Mouse (Mus musculus) hindbrain, embryonic 10.5 days (tissue): ENCODE results near the gene Sfxn5. TPM values are rescaled to one million over a fixed set of nuclear protein-coding genes. Genes with fewer than 3 reads are reported as not detected.

ENCODE experiments used
- DNase-seq: peaks from one replicate; pipeline ENCODE4 v3.0.0-alpha.2; 2017; ENCODE audit warnings: low spot score
- H3K27ac ChIP-seq: fragments of 300-500 bp; sonication (generic); 2 replicates; pipeline ENCODE4 v1.5.1; 2016; ENCODE audit warnings: mild to moderate bottlenecking, moderate library complexity
- H3K27me3 ChIP-seq: fragments of 300-500 bp; sonication (generic); 2 replicates; pipeline ENCODE4 v1.6.1; 2016; ENCODE audit warnings: mild to moderate bottlenecking; ENCODE audit not compliant: poor library complexity, insufficient read depth, severe bottlenecking
- H3K36me3 ChIP-seq: fragments of 300-500 bp; sonication (generic); 2 replicates; pipeline ENCODE4 v1.6.1; 2016; ENCODE audit warnings: mild to moderate bottlenecking, moderate library complexity
- H3K4me1 ChIP-seq: fragments of 300-500 bp; sonication (generic); replicated peaks from 2 replicates; pipeline ENCODE4 v1.6.1; 2016; ENCODE audit warnings: mild to moderate bottlenecking
- H3K4me3 ChIP-seq: fragments of 300-500 bp; sonication (generic); 2 replicates; pipeline ENCODE4 v1.5.1; 2016; ENCODE audit warnings: mild to moderate bottlenecking, moderate library complexity
- H3K9me3 ChIP-seq: fragments of 300-500 bp; sonication (generic); 2 replicates; pipeline ENCODE4 v1.6.1; 2016; ENCODE audit warnings: mild to moderate bottlenecking, moderate library complexity
- WGBS: fragments of 180-500 bp; shearing (Covaris S2); methylation state at CpG from one replicate; pipeline ENCODE4 v1.1.7; 2016; 5-methylcytosine and 5-hydroxymethylcytosine counted together
- polyA plus RNA-seq: library from polyadenylated mRNA; unstranded; fragments of >200 nt; fragmentation: Nextera tagmentation; extraction: Ambion mirVana; gene quantifications from 2 replicates; pipeline ENCODE4 v1.2.1, GENCODE M21; 2016

Gene Sfxn5
- polyA plus RNA-seq, 1 experiment from 2014 or later, result 8.0 TPM

- no peak for DNase-seq
- 86% methylated on average over 17 of the region's 17 CpGs for WGBS
Measured at GRCm38 (mm10) chr6:85252251-85253058, 80.8 kb downstream of the Sfxn5 start.

GRCm38 (mm10) chr6:85250811-85251241 lies 82.4 kb downstream of the Sfxn5 start:
- no peak for DNase-seq
- Histone ChIP-seq H3K9me3 (no peaks in the 10 kb centered on the region), H3K4me1 (peaks cover 12% of the 10 kb centered on the region), H3K36me3 (no peaks in the 10 kb centered on the region), H3K27ac (no peak overlapping the region), H3K4me3 (no peak overlapping the region), H3K27me3 (no peaks in the 10 kb centered on the region)
- 30% methylated on average over 6 of the region's 6 CpGs for WGBS

More at GRCm38 (mm10) chr6:85252251-85253058, 80.8 kb downstream of the Sfxn5 start:
- H3K9me3 ChIP-seq, result no peaks in the 10 kb centered on the region
- H3K27me3 ChIP-seq, result no peaks in the 10 kb centered on the region
- H3K4me1 ChIP-seq, result peaks cover 12% of the 10 kb centered on the region
- H3K4me3 ChIP-seq, result no peak overlapping the region
- no peak overlapping the region for H3K27ac ChIP-seq
- no peaks in the 10 kb centered on the region for H3K36me3 ChIP-seq

GRCm38 (mm10) chr6:85249821-85250220 lies 83.4 kb downstream of the Sfxn5 start:
- no peaks in the 10 kb centered on the region for H3K27me3 ChIP-seq
- peaks cover 12% of the 10 kb centered on the region for H3K4me1 ChIP-seq
- H3K27ac ChIP-seq, result no peak overlapping the region
- no peak for DNase-seq
- no peak overlapping the region for H3K4me3 ChIP-seq
- peaks cover 5% of the 10 kb centered on the region; the same call in 1 of the 2 replicates for H3K36me3 ChIP-seq
- no peaks in the 10 kb centered on the region for H3K9me3 ChIP-seq
- 85% methylated on average over 9 of the region's 9 CpGs for WGBS

- peaks cover 28% of the 10 kb centered on the region for H3K4me1 ChIP-seq
- 9% methylated on average over 4 of the region's 4 CpGs for WGBS
- peak; percentile 83 for DNase-seq
- H3K36me3 ChIP-seq, result no peaks in the 10 kb centered on the region
- no peak overlapping the region for H3K27ac ChIP-seq
- H3K9me3 ChIP-seq, result no peaks in the 10 kb centered on the region
- H3K4me3 ChIP-seq, result no peak overlapping the region
- peaks cover 15% of the 10 kb centered on the region for H3K27me3 ChIP-seq
Measured at GRCm38 (mm10) chr6:85239044-85239489, 94.2 kb downstream of the Sfxn5 start.

GRCm38 (mm10) chr6:85237595-85238337 lies 95.5 kb downstream of the Sfxn5 start:
- H3K4me3 ChIP-seq, result no peak overlapping the region
- no peaks in the 10 kb centered on the region for H3K36me3 ChIP-seq
- peaks cover 26% of the 10 kb centered on the region for H3K27me3 ChIP-seq
- WGBS, result 62% methylated on average over 10 of the region's 10 CpGs
- DNase-seq, result no peak
- H3K9me3 ChIP-seq, result no peaks in the 10 kb centered on the region
- peaks cover 34% of the 10 kb centered on the region for H3K4me1 ChIP-seq
- H3K27ac ChIP-seq, result no peak overlapping the region

- Histone ChIP-seq H3K4me1 (peaks cover 42% of the 10 kb centered on the region), H3K4me3 (no peak overlapping the region), H3K27ac (no peak overlapping the region), H3K9me3 (no peaks in the 10 kb centered on the region), H3K27me3 (peaks cover 34% of the 10 kb centered on the region), H3K36me3 (no peaks in the 10 kb centered on the region)
- WGBS, result 43% methylated on average over 5 of the region's 5 CpGs
- peak; percentile 43 for DNase-seq
Measured at GRCm38 (mm10) chr6:85237001-85237400, 96.2 kb downstream of the Sfxn5 start.

GRCm38 (mm10) chr6:85234796-85235195 lies 98.4 kb downstream of the Sfxn5 start:
- H3K9me3 ChIP-seq, result no peaks in the 10 kb centered on the region
- DNase-seq, result no peak
- peaks cover 48% of the 10 kb centered on the region for H3K4me1 ChIP-seq
- H3K36me3 ChIP-seq, result no peaks in the 10 kb centered on the region
- H3K4me3 ChIP-seq, result no peak overlapping the region
- H3K27ac ChIP-seq, result no peak overlapping the region; the same call in none of the 2 replicates
- H3K27me3 ChIP-seq, result peaks cover 54% of the 10 kb centered on the region
- 31% methylated on average over 5 of the region's 5 CpGs for WGBS

GRCm38 (mm10) chr6:85232836-85233623 lies 100.2 kb downstream of the Sfxn5 start:
- Histone ChIP-seq H3K4me3 (no peak overlapping the region), H3K4me1 (peaks cover 42% of the 10 kb centered on the region), H3K27me3 (peaks cover 68% of the 10 kb centered on the region), H3K9me3 (no peaks in the 10 kb centered on the region), H3K27ac (peak overlapping the region; percentile 51; the same call in 1 of the 2 replicates), H3K36me3 (no peaks in the 10 kb centered on the region)
- 43% methylated on average over 7 of the region's 7 CpGs for WGBS
- DNase-seq, result no peak

GRCm38 (mm10) chr6:85232045-85232444 lies 101.2 kb downstream of the Sfxn5 start:
- no peaks in the 10 kb centered on the region for H3K36me3 ChIP-seq
- H3K27ac ChIP-seq, result no peak overlapping the region; the same call in 1 of the 2 replicates
- peaks cover 73% of the 10 kb centered on the region for H3K27me3 ChIP-seq
- H3K4me3 ChIP-seq, result no peak overlapping the region
- no peaks in the 10 kb centered on the region for H3K9me3 ChIP-seq
- H3K4me1 ChIP-seq, result peaks cover 42% of the 10 kb centered on the region
- no peak for DNase-seq
- WGBS, result 27% methylated on average over 4 of the region's 4 CpGs

- Histone ChIP-seq H3K4me1 (peaks cover 42% of the 10 kb centered on the region), H3K9me3 (no peaks in the 10 kb centered on the region), H3K4me3 (no peak overlapping the region), H3K27ac (0 out of 2 replicates have a peak overlapping the region, but pooled peaks have one; percentile 24), H3K27me3 (peaks cover 79% of the 10 kb centered on the region), H3K36me3 (no peaks in the 10 kb centered on the region)
- WGBS, result 23% methylated on average over 6 of the region's 6 CpGs
- DNase-seq, result no peak
Measured at GRCm38 (mm10) chr6:85231469-85231868, 101.8 kb downstream of the Sfxn5 start.

- WGBS, result 78% methylated on average over 3 of the region's 3 CpGs
- peaks cover 85% of the 10 kb centered on the region for H3K27me3 ChIP-seq
Measured at GRCm38 (mm10) chr6:85230762-85231161, 102.5 kb downstream of the Sfxn5 start.

GRCm38 (mm10) chr6:85227520-85227919 lies 105.7 kb downstream of the Sfxn5 start:
- H3K4me1 ChIP-seq, result peaks cover 40% of the 10 kb centered on the region
- 77% methylated on average over 2 of the region's 2 CpGs for WGBS
- H3K36me3 ChIP-seq, result no peaks in the 10 kb centered on the region
- no peak overlapping the region for H3K4me3 ChIP-seq
- DNase-seq, result no peak
- H3K27me3 ChIP-seq, result peaks cover 91% of the 10 kb centered on the region
- H3K27ac ChIP-seq, result 0 out of 2 replicates have a peak overlapping the region, but pooled peaks have one; percentile 10
- no peaks in the 10 kb centered on the region for H3K9me3 ChIP-seq

More at GRCm38 (mm10) chr6:85230762-85231161, 102.5 kb downstream of the Sfxn5 start:
- Histone ChIP-seq H3K4me3 (no peak overlapping the region), H3K36me3 (no peaks in the 10 kb centered on the region), H3K4me1 (peaks cover 38% of the 10 kb centered on the region), H3K9me3 (no peaks in the 10 kb centered on the region), H3K27ac (no peak overlapping the region)
- no peak for DNase-seq
